Mouse (Mus musculus) testis, adult 2 months (tissue): Measurements from ENCODE around the gene Olfr620.

ENCODE experiments used
- CTCF ChIP-seq: fragments of 200-500 bp; IDR thresholded peaks from 2 replicates; pipeline ENCODE4 v1.5.1; 2012; ENCODE audit warnings: low read depth, mild to moderate bottlenecking, inconsistent platforms, low read length, moderate library complexity; ENCODE audit not compliant: control insufficient read depth, insufficient read depth, insufficient replicate concordance
- POLR2A ChIP-seq: fragments of 200-500 bp; IDR thresholded peaks from 2 replicates; pipeline ENCODE4 v1.6.1; 2012; ENCODE audit warnings: low read depth, mild to moderate bottlenecking, inconsistent platforms, low read length, moderate library complexity; ENCODE audit not compliant: control insufficient read depth

- TF ChIP-seq CTCF (no peak), POLR2A (no peak)
Observed at GRCm38 (mm10) chr7:103636795-103637194, 24.5 kb upstream of the Olfr620 start.
